Mouse (Mus musculus) CH12.LX (cell line): ENCODE measurements around the gene Pusl1.

ENCODE experiments used
- CTCF ChIP-seq, 2 experiments: IDR thresholded peaks in 1 of 2; conservative IDR thresholded peaks in 1 of 2; 2 replicates each; pipeline ENCODE4 v1.5.1; 2011 to 2012; ENCODE audit warnings: low read depth in 2 of 2, low read length in 2 of 2, improper control_type of control experiment in 1 of 2, inconsistent platforms in 1 of 2, mild to moderate bottlenecking in 1 of 2, moderate library complexity in 1 of 2
- GABPA ChIP-seq: IDR thresholded peaks from 2 replicates; pipeline ENCODE4 v1.6.1; 2012; ENCODE audit warnings: low read depth, low read length, improper control_type of control experiment, inconsistent platforms; ENCODE audit not compliant: insufficient replicate concordance
- MAZ ChIP-seq: IDR thresholded peaks from 2 replicates; pipeline ENCODE4 v1.6.1; 2012; ENCODE audit warnings: low read depth, mild to moderate bottlenecking, inconsistent platforms, low read length, improper control_type of control experiment, moderate library complexity
- MYC ChIP-seq: IDR thresholded peaks from 2 replicates; pipeline ENCODE4 v1.6.1; 2011; ENCODE audit warnings: low read depth, mild to moderate bottlenecking, improper control_type of control experiment, low read length
- PAX5 ChIP-seq: IDR thresholded peaks from 2 replicates; pipeline ENCODE4 v1.6.1; 2012; ENCODE audit warnings: low read length, inconsistent platforms, mixed read lengths
- POLR2A ChIP-seq: IDR thresholded peaks from 2 replicates; pipeline ENCODE4 v1.6.1; 2011; ENCODE audit warnings: low read depth, mild to moderate bottlenecking, improper control_type of control experiment, low read length
- SMC3 ChIP-seq: IDR thresholded peaks from 2 replicates; pipeline ENCODE4 v1.6.1; 2011; ENCODE audit warnings: low read depth, low read length, improper control_type of control experiment
- UBTF ChIP-seq: IDR thresholded peaks from 2 replicates; pipeline ENCODE4 v1.6.1; 2012; ENCODE audit warnings: low read depth, mild to moderate bottlenecking, inconsistent platforms, low read length, improper control_type of control experiment, moderate library complexity
- USF1 ChIP-seq: IDR thresholded peaks from 2 replicates; pipeline ENCODE4 v1.6.1; 2014; ENCODE audit warnings: low read depth, mild to moderate bottlenecking, inconsistent platforms, low read length, improper control_type of control experiment

GRCm38 (mm10) chr4:155891011-155891471 is 540 bp downstream of the Pusl1 start:
- TF ChIP-seq CTCF (conservative IDR thresholded peaks at IDR 0.05 in 1 of 2, IDR thresholded peaks at IDR 0.05 in 1 of 2; ENCODE audit: low read depth in 2 of 2, low read length in 2 of 2) (no peak), POLR2A (no peak), SMC3 (no peak), PAX5 (no peak), USF1 (no peak), GABPA (no peak), UBTF (no peak), MYC (no peak), MAZ (no peak)
